Mouse (Mus musculus) E14TG2a.4 (cell line): ENCODE data around the gene Fntb.

ENCODE experiments used
- CTCF ChIP-seq: conservative IDR thresholded peaks from 2 replicates; pipeline ENCODE4 v1.5.1; 2014; ENCODE audit warnings: low read length
- POU5F1 ChIP-seq: IDR thresholded peaks from 2 replicates; pipeline ENCODE4 v1.6.1; 2014; ENCODE audit warnings: low read length, borderline replicate concordance

DNA sequence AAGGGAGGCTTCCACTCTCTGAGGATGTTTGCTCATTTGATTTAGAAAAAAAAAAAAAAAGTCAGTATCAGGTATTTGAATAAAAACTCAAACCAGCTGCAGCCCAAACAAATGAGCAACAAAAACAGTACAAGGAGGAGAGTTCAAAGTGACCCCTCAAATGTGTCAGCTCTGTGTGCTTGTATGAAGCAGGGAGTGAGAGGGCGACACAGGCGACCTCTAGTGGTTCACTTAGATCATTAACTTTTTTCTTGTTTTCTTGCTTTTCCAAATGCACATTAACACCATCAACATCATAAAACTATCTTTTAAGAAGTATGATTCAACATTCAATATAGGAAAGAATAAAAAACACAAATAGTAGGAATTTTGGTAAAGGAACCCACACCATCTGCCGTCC lies 67.3 kb downstream of the Fntb start:
- TF ChIP-seq CTCF, result peak; percentile 70
- TF ChIP-seq POU5F1, result no peak
